Mouse (Mus musculus) layer of hippocampus, adult 18-20 months (tissue): ENCODE measurements around the gene Nipal1. TPM values are rescaled to one million over a fixed set of nuclear protein-coding genes. Genes with fewer than 3 reads are reported as not detected.

Source experiments
- DNase-seq, 2 experiments: peaks; one replicate each; pipeline ENCODE4 v3.0.0; 2022; ENCODE audit warnings: low spot score in 2 of 2
- total RNA-seq, 2 experiments: library from RNA; stranded (reverse); gene quantifications; 2 replicates each; pipeline ENCODE4 v1.2.3; 2021

Gene Nipal1
- total RNA-seq, 2 experiments from 2014 or later, result not detected

DNA sequence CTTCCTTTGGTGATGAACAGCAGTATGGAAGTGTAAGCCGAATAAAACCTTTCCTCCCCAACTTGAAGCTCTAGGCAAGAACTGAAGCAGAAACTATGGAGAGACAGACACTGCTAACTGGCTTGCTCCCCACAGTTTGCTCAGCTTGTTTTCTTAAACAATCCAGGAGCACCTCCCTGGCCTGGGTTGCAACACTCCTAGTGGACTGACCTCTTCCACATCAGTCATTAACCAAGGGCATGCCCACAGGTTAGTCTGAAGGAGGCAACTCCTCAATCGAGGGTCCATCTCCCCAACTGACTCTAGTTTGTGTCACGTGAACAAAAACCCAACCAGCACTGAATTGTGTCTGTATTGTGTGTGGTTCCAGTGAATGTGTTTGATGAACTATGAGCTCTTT is 17.3 kb downstream of the Nipal1 start:
- DNase-seq, result no peak

DNA sequence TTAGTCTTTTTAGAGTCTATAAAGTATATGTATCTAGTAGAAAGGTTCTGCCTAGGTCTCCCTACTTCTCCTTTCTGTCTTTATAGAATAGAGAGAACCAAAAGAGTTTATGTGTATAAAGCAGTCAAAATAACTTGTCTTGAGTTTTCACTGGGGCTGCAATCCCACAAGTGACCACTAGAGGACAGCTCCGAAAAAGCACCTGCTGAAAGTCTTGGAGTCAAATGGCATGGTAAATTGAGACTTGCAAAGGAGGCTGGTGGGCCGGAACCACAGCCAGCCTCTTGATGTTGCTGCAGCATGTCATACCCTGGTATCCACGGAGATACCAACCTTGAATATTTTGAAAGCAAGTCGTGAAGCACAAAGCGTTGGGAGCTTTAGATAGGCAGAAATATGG is 17.7 kb downstream of the Nipal1 start:
- DNase-seq, result peak in 1 of 2 experiments; percentile 62

DNA sequence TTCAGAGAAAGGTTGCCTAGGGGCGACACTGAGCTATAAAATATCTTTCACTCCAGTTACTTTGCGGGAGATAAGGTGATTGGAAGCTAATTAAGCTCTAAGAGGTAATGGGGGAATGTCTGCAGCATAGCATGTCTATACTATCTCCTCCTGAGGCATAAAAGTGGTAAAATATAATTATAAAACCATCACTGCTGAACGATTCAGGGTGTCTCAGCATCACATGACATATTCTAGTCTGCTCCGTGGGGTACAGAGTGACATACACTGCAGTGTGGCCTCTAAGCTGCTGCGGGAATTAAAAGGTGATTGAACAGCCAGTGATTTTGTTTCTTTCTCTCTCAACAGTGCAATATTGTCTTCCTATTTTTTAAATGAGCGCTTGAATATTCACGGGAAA is 18.8 kb downstream of the Nipal1 start:
- DNase-seq, result no peak

DNA sequence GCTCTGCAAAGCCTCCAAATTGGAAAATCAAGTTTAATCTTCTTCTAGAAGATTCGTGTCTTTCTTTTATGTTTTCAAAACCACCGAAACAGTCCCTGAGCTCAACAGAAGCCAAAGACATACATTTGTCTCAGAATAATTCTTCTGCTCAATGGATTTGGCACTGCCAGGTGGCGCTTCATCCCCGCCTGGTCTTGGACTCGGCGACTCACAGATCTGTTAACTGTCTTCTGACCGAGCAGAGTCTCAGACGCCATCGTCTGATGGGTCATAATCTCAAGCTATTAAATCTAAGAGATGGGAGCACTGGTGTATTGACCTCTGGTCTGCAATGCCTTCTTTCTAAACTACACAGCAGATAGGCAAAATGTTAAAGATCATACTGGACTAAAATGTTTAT is 20.8 kb downstream of the Nipal1 start:
- DNase-seq, result no peak

DNA sequence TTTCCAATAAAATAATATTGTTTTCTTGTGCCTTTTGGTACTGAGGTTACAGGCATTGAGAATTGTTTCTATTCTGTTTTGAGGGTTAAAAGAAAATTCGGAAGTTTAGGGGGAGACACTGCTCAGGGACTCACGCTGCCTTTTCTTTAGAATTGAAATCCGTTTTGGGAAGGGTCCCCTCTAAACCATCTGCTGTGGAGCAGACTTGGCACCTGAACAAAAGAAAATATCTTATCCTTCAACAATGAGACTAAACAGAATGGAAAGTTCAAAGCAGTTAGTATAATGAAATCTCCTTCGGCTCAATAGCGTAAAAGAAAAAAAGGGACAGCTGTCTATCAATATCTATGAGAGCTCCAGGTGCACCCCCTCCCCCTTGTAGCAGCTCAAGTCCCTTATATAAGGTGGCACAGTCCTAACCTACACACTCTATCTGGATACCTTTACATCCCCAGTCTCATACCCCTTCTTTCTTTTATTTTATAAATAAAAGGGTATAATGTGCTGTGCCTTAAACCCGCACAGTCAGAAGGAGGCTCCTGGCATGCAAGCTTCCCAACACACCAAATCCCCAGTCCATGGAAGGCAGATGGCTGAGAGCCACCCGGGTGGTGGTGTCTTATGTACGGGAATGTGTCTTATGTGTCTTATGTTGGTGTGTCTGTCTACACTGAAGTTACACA is 23.6 kb downstream of the Nipal1 start:
- no peak for DNase-seq

DNA sequence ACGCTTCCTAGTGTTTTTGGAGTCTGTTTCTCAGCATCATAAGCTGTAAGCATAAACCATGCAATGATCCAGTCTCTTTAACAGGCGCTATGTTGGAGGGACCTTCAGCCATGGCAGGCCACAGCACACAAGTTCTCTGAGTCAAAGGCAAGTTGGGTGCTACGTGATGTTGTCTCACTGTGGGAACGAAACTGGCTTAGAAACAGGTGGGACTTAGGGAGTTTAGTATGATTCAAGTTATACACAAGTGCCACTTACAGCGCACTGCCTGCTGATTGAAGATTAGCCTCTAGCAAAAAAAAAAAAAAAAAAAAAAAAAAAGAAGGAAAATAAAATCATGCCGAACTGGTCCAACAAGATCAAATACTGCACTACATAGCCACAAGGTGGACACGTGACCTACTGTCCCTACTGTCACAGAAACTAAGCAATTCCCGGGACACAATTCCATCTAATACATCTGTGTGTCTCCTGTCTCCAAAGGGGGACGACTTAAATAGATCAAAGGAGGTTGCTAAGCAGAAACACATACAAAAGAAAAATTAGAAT is 27.5 kb downstream of the Nipal1 start:
- DNase-seq, result no peak

DNA sequence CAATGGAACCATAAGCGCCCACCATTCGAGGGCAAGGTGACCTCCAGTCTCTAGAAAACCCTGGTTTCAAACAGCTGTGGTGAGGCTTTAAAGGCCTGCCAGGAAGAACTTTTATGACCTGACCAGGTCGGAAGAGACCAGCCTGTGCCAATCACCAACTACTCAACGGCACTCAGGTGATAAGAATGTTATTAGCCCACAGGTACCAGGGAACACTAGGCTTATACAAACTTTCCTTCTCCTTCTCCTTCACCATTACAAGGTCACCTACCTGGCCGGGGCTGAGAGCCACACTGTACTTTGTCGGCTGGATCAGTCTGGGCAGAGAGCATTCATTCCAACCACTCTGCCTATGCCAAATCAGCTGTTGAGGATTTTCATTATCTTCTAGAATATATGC is 33.9 kb downstream of the Nipal1 start:
- no peak for DNase-seq

DNA sequence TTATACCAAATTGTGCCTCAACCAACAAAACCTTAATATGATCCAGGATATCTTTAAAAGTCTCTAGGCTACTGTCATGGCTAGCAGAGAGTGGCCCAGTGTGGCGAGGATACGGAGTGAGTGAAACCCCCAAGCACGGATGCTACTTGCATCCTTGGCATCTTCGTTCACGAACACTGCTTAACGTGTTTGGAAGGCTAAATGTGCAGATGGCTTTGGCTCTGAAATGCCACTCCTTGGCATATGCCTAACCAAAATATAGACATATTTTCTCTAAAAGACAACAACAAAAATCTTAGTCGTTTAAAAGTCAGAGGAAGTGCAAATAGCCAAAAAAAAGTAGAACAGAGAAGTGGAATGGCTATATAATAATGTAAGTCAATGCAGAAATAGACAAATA is 42.0 kb downstream of the Nipal1 start:
- DNase-seq, result no peak

DNA sequence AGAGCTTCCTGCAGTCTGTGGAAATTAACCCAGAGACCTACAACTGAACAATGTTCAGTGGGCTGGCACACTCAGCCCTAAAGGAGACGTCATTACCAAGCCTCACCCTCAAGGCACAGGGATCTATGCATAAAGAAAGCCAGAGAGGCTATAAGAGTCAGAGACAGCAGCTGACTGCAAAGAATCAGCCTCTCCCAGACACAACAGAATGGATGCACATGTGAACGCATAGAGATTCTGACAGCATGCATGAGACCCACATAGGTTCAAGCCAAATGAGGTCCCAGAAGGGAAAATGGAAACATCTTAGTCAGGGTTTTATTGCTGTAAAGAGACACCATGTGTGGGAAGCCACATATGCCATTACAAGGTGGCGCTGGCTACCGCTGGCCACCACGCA is 42.9 kb downstream of the Nipal1 start:
- no peak for DNase-seq

DNA sequence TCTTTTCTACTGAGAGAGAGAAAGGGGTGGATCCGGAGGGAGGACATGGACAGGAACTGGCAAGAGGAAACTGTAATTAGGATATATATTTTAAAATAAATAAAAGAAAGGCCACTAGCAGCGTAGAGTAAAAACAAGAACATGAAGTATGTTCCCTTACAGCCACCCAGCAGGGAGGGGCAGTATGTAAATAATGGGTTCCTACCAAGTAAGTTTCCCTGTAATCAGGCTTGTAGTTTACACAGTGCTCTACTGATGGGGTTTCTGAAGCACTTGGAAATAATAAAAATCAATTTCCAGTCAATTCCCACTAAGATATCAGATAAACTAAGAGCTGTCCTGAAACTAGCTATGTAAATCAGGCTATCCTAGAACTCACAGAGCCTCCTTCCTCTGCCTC is 47.1 kb downstream of the Nipal1 start:
- DNase-seq, result no peak

DNA sequence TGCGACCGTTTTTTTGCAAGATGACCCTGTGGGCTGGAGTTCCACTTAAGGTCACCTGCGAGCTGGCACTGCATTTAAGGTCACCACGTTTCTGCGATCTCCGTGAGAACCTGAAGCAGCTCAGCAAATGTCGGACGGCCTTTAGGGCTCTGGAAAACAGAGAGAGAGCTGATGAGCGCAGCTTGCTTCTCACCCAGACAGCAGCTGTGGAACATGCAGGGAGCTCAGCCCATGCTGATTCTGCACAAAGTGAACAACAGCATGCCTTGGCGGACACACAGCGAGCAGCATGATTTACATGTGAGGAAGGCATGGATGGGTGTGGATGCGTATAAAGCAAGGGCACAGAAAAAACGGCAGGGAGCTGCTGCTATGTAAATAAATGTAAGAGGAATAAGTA is 48.9 kb downstream of the Nipal1 start:
- DNase-seq, result peak; percentile 42 to 75

DNA sequence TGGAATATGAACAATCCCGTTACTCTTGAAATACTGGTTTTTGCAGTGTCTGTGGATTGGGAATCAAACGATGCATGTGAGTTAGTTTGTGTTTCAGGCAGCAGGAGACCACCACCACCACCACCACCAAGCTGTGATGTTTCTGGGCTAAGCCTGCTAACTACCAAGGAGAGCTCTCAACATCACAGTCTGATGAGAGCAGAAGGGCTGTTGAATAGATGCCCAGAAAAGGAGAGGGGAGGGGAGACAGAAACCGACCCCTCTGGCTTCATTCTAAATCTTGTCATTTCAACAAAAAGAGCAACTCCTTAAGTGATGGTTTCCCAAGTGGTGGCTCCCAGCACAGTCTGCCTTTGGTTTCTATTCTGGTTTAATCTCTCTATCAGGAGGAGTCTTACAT is 50.7 kb downstream of the Nipal1 start:
- no peak for DNase-seq

DNA sequence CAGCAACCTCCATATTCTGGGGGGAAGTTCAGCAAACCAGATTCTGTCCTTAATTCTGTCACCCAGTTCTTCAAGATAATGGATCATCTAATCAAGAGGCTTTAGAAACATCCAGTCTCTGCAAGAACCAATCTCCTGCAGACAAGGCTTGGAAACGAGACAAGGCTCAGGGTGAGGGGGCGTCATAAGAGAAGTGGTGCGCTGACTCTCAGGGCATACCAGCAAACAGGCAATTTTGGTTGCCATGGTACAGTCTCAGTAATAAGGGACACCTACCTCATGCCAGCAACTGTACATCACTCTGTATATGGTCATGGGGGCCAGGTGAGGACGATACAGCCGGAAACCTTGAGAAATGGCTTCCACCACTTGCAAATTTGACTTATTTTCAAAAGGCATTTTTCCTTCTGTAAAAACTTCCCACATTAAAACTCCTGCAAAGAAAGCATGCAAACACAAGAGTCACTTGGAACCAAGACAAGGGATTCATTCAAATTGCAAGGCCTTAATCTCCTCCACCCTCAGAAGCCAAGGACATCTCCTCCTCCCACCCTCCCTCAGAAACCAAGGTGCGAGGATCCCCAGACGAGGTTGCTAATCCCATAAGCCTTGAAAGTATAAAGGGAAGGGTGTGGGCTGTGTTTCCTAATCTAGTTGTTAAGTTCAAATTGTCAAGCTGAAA is 51.4 kb downstream of the Nipal1 start:
- no peak for DNase-seq

DNA sequence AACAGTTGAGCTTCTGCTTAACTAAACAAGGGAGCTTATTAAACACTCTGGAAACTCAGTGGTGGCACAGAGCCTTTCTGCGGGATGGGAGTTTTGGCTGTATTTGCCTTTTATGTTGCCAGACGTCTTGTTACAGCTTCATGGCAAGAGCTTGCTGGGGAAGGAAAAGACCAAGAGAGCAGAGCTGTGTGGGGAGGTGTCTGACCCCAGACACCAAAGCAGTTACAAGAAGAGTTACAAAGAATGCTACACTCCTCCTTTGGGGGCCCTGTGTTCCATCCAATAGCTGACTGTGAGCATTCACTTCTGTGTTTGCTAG is 51.9 kb downstream of the Nipal1 start:
- DNase-seq, result peak in 1 of 2 experiments; percentile 3

DNA sequence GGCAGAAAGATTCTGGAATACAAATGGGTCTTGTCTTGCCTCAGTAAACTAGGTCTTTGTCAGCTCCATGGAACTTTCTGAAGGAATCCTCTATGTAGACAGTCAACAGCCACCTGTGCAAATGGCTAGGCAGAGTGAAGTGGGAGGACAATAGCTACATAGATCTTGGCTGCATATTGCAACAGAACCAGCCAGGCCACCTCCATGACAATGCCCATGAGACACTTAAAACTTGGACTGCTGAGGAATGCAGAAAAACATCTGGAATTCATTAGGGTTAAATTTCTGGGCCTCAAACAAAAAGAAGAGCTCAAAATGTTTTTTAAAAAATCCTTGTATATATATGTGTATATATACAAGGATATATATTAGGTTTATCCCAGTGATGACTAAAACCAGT is 54.6 kb downstream of the Nipal1 start:
- DNase-seq, result no peak

DNA sequence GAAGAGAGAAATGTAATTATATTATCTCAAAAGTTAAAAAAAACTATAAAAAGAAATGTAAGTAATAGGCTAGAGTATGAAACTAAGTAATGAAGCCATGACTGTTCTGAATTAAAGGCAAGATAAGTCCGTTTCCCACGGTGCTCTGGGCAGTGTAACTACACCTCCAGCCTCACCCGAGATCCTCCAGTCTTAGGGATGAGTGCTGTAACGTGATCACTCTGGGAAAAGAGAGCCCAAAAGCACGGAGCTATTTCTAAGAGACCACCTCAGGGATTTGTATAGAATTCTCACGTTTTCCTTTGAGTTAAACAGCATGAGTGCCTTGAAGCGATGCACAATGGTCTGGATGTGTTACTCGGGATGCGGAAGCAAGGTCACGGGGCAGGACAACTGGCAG is 58.5 kb downstream of the Nipal1 start:
- no peak for DNase-seq

DNA sequence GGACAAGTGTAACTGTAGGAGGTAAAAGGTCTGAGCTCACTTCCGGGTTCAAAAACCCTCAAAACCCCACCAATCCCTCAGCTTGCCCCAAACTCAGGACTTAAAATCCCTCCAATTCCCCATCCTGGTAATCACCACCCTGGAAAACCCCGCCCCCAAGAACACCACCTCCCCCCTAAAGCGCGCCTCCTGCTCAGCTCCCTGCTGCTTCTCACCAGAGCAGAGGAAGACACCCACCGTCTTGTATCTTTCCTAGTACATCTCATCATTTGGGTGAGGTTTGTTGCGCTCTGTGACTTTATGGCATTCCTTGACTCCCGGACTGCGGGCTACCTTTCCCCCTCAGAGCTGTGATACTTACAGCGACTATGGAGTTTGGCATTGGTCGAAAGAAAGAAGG is 59.1 kb downstream of the Nipal1 start:
- no peak for DNase-seq

DNA sequence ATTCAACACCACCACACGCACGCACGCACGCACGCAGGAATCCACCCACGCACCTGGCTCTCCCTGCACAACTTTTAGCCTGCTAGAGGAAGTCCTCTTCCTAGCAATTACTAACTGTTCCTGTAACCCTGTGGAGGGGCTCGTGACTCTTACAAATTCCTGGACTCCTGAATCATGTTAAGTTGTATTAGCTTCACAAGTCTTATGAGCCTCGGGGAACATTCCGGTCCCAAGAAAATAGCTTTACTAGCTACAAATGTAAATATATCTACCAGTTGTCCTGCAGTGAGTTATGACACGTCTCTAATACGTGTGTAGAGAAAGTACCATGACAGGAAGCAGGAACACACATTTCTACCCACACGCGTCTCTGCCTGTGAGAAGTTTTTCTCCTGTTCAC is 61.9 kb downstream of the Nipal1 start:
- no peak for DNase-seq

DNA sequence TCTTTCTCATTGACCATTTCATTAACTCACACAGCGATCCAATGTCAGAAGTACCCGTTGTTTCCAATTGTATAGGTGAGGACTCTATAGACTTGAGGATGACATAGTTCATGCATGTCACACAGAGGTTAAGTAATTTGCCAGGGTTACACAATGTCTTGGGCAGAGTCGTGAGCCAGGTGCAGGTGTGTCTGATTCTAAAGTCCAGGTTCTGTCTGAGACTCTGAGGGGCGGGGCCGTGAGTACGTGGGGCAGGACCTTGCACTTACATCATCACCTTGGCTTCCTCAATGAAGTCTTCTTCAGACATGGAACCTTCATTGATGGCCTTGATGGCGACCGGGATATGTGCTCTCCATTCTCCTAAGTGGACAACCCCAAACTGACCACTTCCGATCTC is 62.4 kb downstream of the Nipal1 start:
- no peak for DNase-seq

DNA sequence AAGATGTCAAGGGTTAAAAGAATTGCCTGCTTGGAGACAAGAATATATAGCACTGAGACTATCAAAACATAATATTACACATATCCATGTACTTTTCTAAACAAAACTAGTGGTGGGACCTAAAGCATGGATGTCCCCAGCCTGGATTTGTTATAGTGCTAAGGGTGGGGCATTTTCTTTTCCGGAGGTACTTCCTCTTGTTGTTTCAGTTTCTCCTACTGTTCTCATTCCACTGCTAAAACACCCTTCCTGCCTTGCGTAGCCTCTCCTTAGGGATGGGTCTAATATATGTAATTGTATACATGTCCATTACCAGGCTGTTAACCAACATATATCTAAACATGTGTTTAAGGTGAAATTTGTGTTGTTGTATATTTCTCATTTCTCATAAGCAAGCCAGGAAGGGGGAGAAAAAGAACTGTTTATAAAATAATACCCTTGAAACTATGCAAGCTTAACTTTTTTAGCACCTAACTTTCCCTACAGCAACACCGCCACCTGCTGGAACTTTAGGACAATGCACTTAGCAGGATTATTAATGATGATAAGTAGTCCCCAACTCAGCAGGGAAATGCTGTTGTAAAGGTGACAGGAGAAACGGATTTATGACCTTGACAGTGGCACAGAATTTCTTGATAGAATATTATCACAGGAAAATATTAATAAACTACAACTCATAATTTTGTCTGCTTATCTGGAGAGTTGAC is 63.1 kb downstream of the Nipal1 start:
- peak; percentile 38 to 75 for DNase-seq

DNA sequence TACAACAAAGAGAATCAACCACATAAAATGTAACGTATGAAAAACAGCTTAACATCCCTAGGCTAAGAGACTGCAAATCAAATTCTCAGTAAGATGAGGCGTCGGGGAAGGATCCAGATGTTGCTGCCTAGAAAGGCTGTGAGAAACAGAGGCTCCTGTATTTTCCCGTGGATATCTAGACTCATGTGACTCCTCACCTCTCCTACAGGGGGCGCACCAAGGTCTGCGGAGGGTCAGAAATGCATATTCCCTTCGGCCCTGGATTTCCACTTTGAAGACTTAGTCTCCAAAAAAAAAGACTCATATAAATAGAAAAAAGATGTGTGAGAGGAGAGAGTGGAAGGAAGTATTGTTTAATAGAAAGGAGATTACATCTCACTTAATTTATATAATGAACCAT is 73.0 kb downstream of the Nipal1 start:
- DNase-seq, result no peak
